Mouse (Mus musculus) G1E (cell line): Measurements from ENCODE around the gene Ift140. TPM values are rescaled to one million over a fixed set of nuclear protein-coding genes. Genes with fewer than 3 reads are reported as not detected.
"Not testable (repeated sequence)": the region's sequence is repeated elsewhere in the genome, so short reads cannot be mapped to it uniquely, and the experiment has no call there.

Experiments used
- ATAC-seq: 2 replicates; pipeline ENCODE4 v1.8.0; 2016; ENCODE audit warnings: mild to moderate bottlenecking; ENCODE audit not compliant: insufficient number of reproducible peaks, poor library complexity, low FRiP score, severe bottlenecking; ENCODE audit errors: extremely low read depth
- DNase-seq: peaks from one replicate; pipeline ENCODE4 v3.0.0; 2012; ENCODE audit warnings: low spot score
- H3K27me3 ChIP-seq: 2 replicates; pipeline ENCODE4 v1.6.1; 2012; ENCODE audit warnings: mild to moderate bottlenecking, low read length, inconsistent platforms; ENCODE audit not compliant: insufficient read depth
- H3K36me3 ChIP-seq: replicated peaks from 2 replicates; pipeline ENCODE3; 2012; ENCODE audit warnings: mild to moderate bottlenecking, inconsistent platforms
- H3K4me1 ChIP-seq: 2 replicates; pipeline ENCODE4 v1.6.1; 2012; ENCODE audit warnings: low read depth, low read length, inconsistent platforms, mixed read lengths; ENCODE audit not compliant: insufficient read depth
- H3K4me3 ChIP-seq: 2 replicates; pipeline ENCODE4 v1.5.1; 2012; ENCODE audit warnings: low read depth, mild to moderate bottlenecking, inconsistent platforms, low read length, moderate library complexity, mixed read lengths
- H3K9me3 ChIP-seq: replicated peaks from 2 replicates; pipeline ENCODE4 v1.6.1; 2012; ENCODE audit warnings: inconsistent platforms
- CTCF ChIP-seq: IDR thresholded peaks from 2 replicates; pipeline ENCODE4 v1.5.1; 2012; ENCODE audit warnings: low read depth, low read length, inconsistent platforms, mixed read lengths
- GATA1 ChIP-seq: IDR thresholded peaks from 2 replicates; pipeline ENCODE4 v1.6.1; 2012; ENCODE audit warnings: borderline replicate concordance, low read length, inconsistent platforms, mixed read lengths
- GATA2 ChIP-seq: IDR thresholded peaks from 2 replicates; pipeline ENCODE4 v1.6.1; 2012; ENCODE audit warnings: low read depth, low read length, inconsistent platforms, borderline replicate concordance
- POLR2AphosphoS5 ChIP-seq: IDR thresholded peaks from 2 replicates; pipeline ENCODE4 v1.6.1; 2012; ENCODE audit warnings: low read depth, low read length, inconsistent platforms; ENCODE audit not compliant: insufficient replicate concordance
- TAL1 ChIP-seq: conservative IDR thresholded peaks from 2 replicates; pipeline ENCODE4 v1.6.1; 2012; ENCODE audit warnings: low read depth, low read length, inconsistent platforms, mixed read lengths
- polyA plus RNA-seq: library from polyadenylated mRNA; stranded (reverse); fragments of >175 nt; gene quantifications from 2 replicates; pipeline ENCODE4 v1.2.3, GENCODE M21; 2012
- total RNA-seq, 2 experiments: library from RNA; stranded (forward) in 1 of 2; stranded (reverse) in 1 of 2; fragments of 200-1000 nt in 1 of 2; fragments of >200 nt in 1 of 2; fragmentation: Nextera tagmentation in 1 of 2; gene quantifications; 2 replicates each; pipeline ENCODE4 v1.2.3; 2014 to 2017

The Ift140 gene
- total and polyA plus RNA-seq, 3 experiments = 9.9 to 37.9 (median 13.5) TPM

DNA sequence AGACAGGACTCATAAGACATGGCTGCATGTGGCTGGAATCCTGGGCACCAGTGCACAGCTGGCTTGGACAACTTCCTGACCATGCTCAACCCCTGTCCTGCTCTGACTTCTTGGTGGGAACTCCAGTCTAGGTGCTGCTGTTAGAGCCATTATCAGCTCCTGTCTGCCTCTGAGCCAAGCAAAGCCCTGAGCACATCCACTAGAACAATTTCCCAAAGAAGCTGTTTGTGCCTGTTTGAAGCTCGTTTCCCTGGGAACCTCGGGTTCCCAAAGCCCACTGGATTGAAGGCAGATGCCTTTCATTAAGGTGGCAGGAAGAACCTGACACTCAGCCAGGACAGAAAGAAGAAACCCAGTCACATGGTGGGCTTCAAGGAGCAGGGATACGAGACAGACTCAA is 104.5 kb downstream of the Ift140 start, which contains the start of gene Ptx4:
Ptx4 (plus strand) TSS at position 355 of the 400 bp plus-strand sequence.
- peaks cover 20% of the 10 kb centered on the region for H3K4me1 ChIP-seq
- TF ChIP-seq POLR2AphosphoS5 (no peak), GATA2 (no peak), TAL1 (no peak), GATA1 (no peak), CTCF (no peak)
- ATAC-seq (no peak), DNase-seq (no peak)
- no peaks in the 10 kb centered on the region for H3K36me3 ChIP-seq
- peaks cover 47% of the 10 kb centered on the region for H3K27me3 ChIP-seq
- no peaks in the 10 kb centered on the region for H3K9me3 ChIP-seq
- H3K4me3 ChIP-seq = no peak within 1 kb of the TSS

DNA sequence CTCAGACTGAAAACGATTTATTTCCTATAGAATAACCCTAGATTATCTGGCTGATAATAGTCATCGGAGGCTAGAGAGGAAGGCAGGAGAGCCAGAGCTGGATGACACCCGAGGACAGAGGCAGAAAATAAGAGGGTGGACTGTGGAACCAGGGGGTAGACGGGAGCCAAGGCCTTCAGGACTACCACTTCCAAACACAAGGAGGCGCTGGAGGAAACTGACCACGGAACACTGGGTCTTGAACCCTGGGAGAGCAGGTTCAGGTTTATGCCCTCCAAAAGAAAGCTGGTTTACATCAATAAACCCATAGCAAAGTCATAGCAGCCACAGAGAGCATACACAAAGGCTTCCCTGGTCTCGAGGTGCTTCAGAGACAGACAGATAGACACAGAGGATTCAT is 108.1 kb downstream of the Ift140 start:
- no peaks in the 10 kb centered on the region for H3K9me3 ChIP-seq
- no peaks in the 10 kb centered on the region for H3K36me3 ChIP-seq
- ATAC-seq = no peak
- no peak overlapping the region for H3K4me3 ChIP-seq
- peaks cover 13% of the 10 kb centered on the region for H3K4me1 ChIP-seq
- peaks cover 45% of the 10 kb centered on the region for H3K27me3 ChIP-seq
- no peak for DNase-seq
- TF ChIP-seq CTCF = 0 out of 2 replicates have a peak, but pooled peaks have one; percentile 13
- no peak for TF ChIP-seq GATA2

DNA sequence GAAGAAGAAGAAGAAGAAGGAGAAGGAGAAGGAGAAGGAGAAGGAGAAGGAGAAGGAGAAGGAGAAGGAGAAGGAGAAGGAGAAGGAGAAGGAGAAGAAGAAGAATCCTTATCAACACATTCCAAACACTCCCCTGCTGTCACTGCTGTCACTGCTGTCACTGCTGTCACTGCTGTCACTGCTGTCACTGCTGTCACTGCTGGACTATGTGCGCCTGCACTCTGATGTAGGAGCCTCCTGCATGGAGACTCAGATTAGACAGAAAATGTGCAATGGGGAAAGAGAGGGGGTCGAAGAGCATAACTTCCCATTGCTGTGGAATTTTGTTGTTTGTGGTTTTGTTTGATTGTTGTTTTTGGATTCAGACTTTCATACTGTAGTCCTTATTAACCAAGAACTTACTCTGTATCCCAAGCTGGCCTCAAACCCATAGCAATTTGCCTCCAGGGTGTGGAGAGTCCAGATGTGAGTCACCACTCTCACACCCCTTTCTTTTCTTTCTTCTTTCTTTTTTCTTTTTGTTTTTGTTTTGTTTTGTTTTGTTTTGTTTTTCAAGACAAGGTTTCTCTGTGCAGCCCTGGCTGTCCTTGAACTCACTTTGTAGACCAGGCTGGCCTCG is 109.7 kb downstream of the Ift140 start:
- not testable (repeated sequence) for DNase-seq, H3K4me3 ChIP-seq, H3K36me3 ChIP-seq, ATAC-seq, H3K9me3 ChIP-seq
- Histone ChIP-seq H3K4me1 (peaks cover 13% of the 10 kb centered on the region), H3K27me3 (peaks cover 33% of the 10 kb centered on the region)

DNA sequence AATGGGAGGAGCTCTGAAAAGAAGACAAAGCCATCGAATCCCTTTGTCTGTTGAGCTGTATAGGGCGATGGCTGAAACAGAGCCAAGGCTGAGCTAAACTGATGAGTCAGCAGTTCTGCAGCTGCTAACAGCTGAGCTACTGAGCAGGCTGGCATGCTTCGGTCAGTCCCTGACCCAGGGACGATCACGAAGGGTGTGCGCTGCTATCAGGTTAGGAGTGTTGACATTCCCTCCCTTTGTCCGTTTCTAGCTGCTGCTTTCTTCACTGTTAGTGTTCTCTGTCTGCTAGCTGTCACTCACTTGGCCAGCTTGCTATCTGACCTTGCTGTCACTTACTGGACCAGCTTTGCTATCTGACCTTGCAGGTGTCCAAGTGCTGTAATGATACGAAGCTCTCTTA is 111.2 kb downstream of the Ift140 start:
- no peak for DNase-seq
- Histone ChIP-seq H3K36me3 (no peaks in the 10 kb centered on the region), H3K9me3 (no peaks in the 10 kb centered on the region), H3K4me3 (peak overlapping the region; percentile 27; the same call in 1 of the 2 replicates), H3K27me3 (peaks cover 19% of the 10 kb centered on the region), H3K4me1 (peaks cover 13% of the 10 kb centered on the region)
- no peak for TF ChIP-seq GATA2
- TF ChIP-seq TAL1 = no peak
- no peak for TF ChIP-seq CTCF
- no peak for TF ChIP-seq GATA1
- TF ChIP-seq POLR2AphosphoS5 = no peak
- ATAC-seq = peak; percentile 34

DNA sequence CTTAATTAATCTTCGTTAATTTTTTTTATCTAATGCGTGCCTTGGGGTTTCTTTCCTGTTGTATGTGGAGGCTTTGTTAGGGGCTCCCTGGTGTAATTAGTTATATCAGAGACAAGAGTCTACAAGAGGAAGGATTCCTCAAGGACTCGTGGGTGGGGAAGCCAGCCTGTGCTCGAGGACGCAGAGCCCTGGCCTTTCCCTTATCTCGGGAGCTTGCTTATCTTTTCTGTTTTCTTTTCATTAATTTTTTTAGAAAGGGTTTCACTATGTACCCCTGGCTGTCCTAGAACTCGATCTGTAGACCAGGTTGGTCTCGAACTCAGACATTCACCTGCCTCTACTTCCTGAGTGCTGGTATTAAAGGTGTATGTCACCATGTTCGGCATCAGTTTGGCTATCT is 111.8 kb downstream of the Ift140 start:
- H3K36me3 ChIP-seq = no peaks in the 10 kb centered on the region

DNA sequence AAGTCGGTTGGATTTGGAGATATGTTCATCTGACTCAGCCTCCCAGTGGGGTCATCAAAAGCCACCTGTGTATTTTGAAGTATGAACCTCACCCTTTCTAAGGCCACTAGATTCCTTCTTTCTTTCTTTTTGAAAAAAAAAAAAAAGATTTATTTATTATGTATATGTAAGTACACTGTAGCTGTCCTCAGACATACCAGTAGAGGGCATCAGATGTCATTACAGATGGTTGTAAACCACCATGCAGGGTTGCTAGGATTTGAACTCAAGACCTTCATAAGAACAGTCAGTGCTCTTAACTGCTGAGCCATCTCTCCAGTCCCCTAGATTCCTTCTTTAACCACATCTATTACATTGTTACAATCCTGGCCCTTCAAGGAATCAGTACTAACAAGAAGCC is 114.2 kb downstream of the Ift140 start:
- Histone ChIP-seq H3K27me3 (no peaks in the 10 kb centered on the region; the same call in 1 of the 2 replicates), H3K9me3 (no peaks in the 10 kb centered on the region), H3K4me1 (peaks cover 23% of the 10 kb centered on the region), H3K36me3 (peaks cover 2% of the 10 kb centered on the region), H3K4me3 (no peak overlapping the region)
- TF ChIP-seq POLR2AphosphoS5 (no peak), CTCF (no peak), GATA2 (no peak), GATA1 (no peak), TAL1 (no peak)
- ATAC-seq = no peak
- DNase-seq = no peak

More for the DNA sequence above, 111.8 kb downstream of the Ift140 start:
- no peaks in the 10 kb centered on the region for H3K9me3 ChIP-seq
- H3K27me3 ChIP-seq = peaks cover 13% of the 10 kb centered on the region
- ATAC-seq (no peak), DNase-seq (no peak)
- TF ChIP-seq POLR2AphosphoS5 = no peak
- no peak for TF ChIP-seq GATA2
- no peak for TF ChIP-seq TAL1
- TF ChIP-seq GATA1 = no peak
- no peak for TF ChIP-seq CTCF
- no peak overlapping the region for H3K4me3 ChIP-seq
- peaks cover 13% of the 10 kb centered on the region for H3K4me1 ChIP-seq
